ENCODE assay signal across 9 mouse cellular contexts in genomic region chr1:131637791-131638540, GRCm38 (mm10). TPM values are rescaled to one million over a fixed set of nuclear protein-coding genes. Genes with fewer than 3 reads are reported as not detected.
DNase-seq lines count a peak whose midpoint lies in the region; ATAC-seq lines count a peak whose summit lies in the region.
"Had no signal": no experiment of that assay in that cellular context is flagged by ENCODE, and none has a peak within 500 bp of the region (broad histone marks: within the 10 kb centered on the region; RNA-seq: fewer than 3 reads in every experiment).

TSS of gene Ctse (plus strand) at chr1:131638306.

- no peaks in the 10 kb centered on the region for H3K9me3 ChIP-seq in lung, embryonic 16.5 days (ENCODE audit: control insufficient read depth, low read length)
- no peaks in the 10 kb centered on the region for H3K9me3 ChIP-seq in midbrain, embryonic 13.5 days

- H3K4me3 ChIP-seq in lung, embryonic 16.5 days (ENCODE audit: low read length), result no peak within 1 kb of the TSS
- no peak within 1 kb of the TSS for H3K4me3 ChIP-seq in midbrain, embryonic 13.5 days (replicated peaks)

- no peak within 1 kb of the TSS for H3K27ac ChIP-seq in lung, embryonic 16.5 days (ENCODE audit: low read length)
- H3K27ac ChIP-seq in midbrain, embryonic 13.5 days, result no peak within 1 kb of the TSS

- H3K36me3 ChIP-seq in lung, embryonic 16.5 days (ENCODE audit: control insufficient read depth, insufficient read depth, low read length), result no peaks in the 10 kb centered on the region
- no peaks in the 10 kb centered on the region for H3K36me3 ChIP-seq in midbrain, embryonic 13.5 days

- H3K27me3 ChIP-seq in lung, embryonic 16.5 days (ENCODE audit: control insufficient read depth, insufficient read depth, low read depth, low read length), result no peaks in the 10 kb centered on the region
- H3K27me3 ChIP-seq in midbrain, embryonic 13.5 days, result no peaks in the 10 kb centered on the region

- no peaks in the 10 kb centered on the region; the same call in 1 of the 2 replicates for H3K4me1 ChIP-seq in lung, embryonic 16.5 days (replicated peaks; ENCODE audit: control insufficient read depth, insufficient read depth, low read length)
- no peaks in the 10 kb centered on the region for H3K4me1 ChIP-seq in midbrain, embryonic 13.5 days (replicated peaks)

- DNase-seq in adrenal gland, postnatal 14 days, result no peak
- no peak for DNase-seq in adrenal gland, postnatal 25 days
- DNase-seq in c-Kit-positive CD71-positive TER-119-negative erythroid progenitor cells, embryonic 14.5 days (ENCODE audit: low read depth), result peak; percentile 85
- peak; percentile 67 to 82 for DNase-seq in spleen, postnatal 36 days (ENCODE audit: low spot score in 2 of 2)
- DNase-seq in left cerebral cortex, adult 8-10 months (ENCODE audit: low spot score in 2 of 2), result no peak
- DNase-seq in gastrocnemius, postnatal 4 days (ENCODE audit: low spot score in 2 of 2), result no peak

- no peak within 1 kb of the TSS for H3K9ac ChIP-seq in lung, embryonic 16.5 days (ENCODE audit: low read length)
- no peak within 1 kb of the TSS for H3K9ac ChIP-seq in midbrain, embryonic 13.5 days (replicated peaks)

- no peak for ATAC-seq in lung, embryonic 16.5 days (ENCODE audit: low read depth)
- ATAC-seq in midbrain, embryonic 13.5 days, result no peak
- ATAC-seq: forebrain, embryonic 14.5 days had no signal

- WGBS in lung, embryonic 16.5 days, result 33% methylated on average over 9 of the region's 9 CpGs
- 90% methylated on average over 9 of the region's 9 CpGs for WGBS in midbrain, embryonic 13.5 days

- H3K4me2 ChIP-seq in lung, embryonic 16.5 days (ENCODE audit: low read depth, low read length), result peak within 1 kb of the TSS; percentile 22; the same call in 1 of the 2 replicates
- H3K4me2 ChIP-seq in midbrain, embryonic 13.5 days (replicated peaks), result no peak within 1 kb of the TSS

RNA-seq across cellular contexts. Expression of gene Ctse, which starts in this region (rescaled TPM):
- total RNA-seq in adrenal gland, postnatal 14 days (2021), result 9.2 and 23.3 TPM in 2 replicates
- total RNA-seq in adrenal gland, postnatal 25 days (2021), result 0.43 and 0.52 TPM in 2 replicates
- polyA plus RNA-seq in lung, embryonic 16.5 days (2015; fragmentation: Nextera tagmentation; extraction: Ambion mirVana), result 0.95 and 1.3 TPM in 2 replicates
- not detected in 2 replicates for polyA plus RNA-seq in midbrain, embryonic 13.5 days (2015; fragmentation: Nextera tagmentation; extraction: Ambion mirVana)
- 1 to 10 TPM in 2 of 4 experiments, not detected in 2; 3.4 to 5.1 TPM for total RNA-seq in left cerebral cortex, adult 8-10 months (2022)
- total RNA-seq in gastrocnemius, postnatal 4 days (2021), result 1 to 10 TPM; 1.4 to 2.1 TPM
- polyA plus RNA-seq: forebrain, embryonic 14.5 days had no signal

Comparison
In these comparisons a context has a peak if more than half of its experiments do, and no peak if none do; other contexts are left out.
1. DNase-seq: peak in c-Kit-positive CD71-positive TER-119-negative erythroid progenitor cells, embryonic 14.5 days (single experiment) and spleen, postnatal 36 days (2 of 2); none in adrenal gland, postnatal 14 days (single experiment), adrenal gland, postnatal 25 days (single experiment), left cerebral cortex, adult 8-10 months (0 of 2) and gastrocnemius, postnatal 4 days (0 of 2).